Mouse (Mus musculus): ENCODE results near the gene Npas4. TPM values are rescaled to one million over a fixed set of nuclear protein-coding genes. Genes with fewer than 3 reads are reported as not detected.
"Not testable (repeated sequence)": the region's sequence is repeated elsewhere in the genome, so short reads cannot be mapped to it uniquely, and the experiment has no call there.

Npas4 gene
- polyA plus RNA-seq, 1 experiment from 2014 or later = 0.20 TPM

DNA sequence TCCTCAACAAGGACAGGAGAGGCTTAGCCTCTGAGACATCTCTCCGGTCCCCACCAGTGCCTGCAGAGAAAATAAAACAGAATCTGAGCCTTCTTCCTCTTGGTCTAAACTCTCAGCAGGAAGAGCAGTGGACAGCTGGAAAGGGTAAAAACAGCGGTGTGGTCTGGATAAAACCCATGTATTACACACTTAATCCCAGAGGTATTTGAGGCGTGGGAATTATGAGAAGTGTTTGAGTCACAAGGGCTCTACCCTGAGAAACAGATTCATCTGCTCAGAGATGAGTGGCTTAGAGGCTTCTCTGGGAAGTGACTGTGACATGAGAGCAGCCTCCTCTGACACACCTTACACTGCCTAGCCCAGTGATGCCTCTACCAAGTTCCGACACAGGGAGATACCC is 27.5 kb upstream of the Npas4 start:
- Histone ChIP-seq H3K9me3 (no peaks in the 10 kb centered on the region), H3K27me3 (peaks cover 8% of the 10 kb centered on the region), H3K27ac (replicated peaks) (no peak overlapping the region), H3K4me1 (no peaks in the 10 kb centered on the region), H3K36me3 (no peaks in the 10 kb centered on the region), H3K9ac (replicated peaks) (no peak overlapping the region), H3K4me3 (no peak overlapping the region), H3K4me2 (replicated peaks) (no peak overlapping the region)
- ATAC-seq (ENCODE audit: low FRiP score, low read depth) = no peak
- WGBS = 81% methylated on average over 4 of the region's 4 CpGs

DNA sequence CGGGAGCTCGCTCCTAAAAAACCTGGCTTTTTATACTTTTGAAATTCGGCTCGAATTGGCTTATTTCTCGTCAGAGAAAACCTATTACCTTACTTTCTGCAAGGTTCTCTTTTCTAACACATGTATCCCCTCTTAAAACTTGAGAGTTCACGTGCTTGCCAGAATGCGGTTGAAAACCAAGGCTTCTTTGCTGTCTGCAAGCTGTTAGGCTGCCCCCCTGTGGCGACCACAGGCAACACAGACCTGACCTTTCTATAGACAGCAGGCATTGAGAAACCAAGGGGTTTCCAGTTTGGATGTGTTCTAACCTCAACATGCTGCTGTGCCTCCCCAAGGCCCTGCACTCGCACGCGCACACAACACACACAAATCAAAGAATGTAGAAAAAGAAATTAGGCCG is 26.7 kb upstream of the Npas4 start:
- Histone ChIP-seq H3K4me1 (no peaks in the 10 kb centered on the region), H3K9me3 (no peaks in the 10 kb centered on the region), H3K4me3 (no peak overlapping the region), H3K9ac (replicated peaks) (no peak overlapping the region), H3K4me2 (replicated peaks) (no peak overlapping the region; the same call in 1 of the 2 replicates), H3K27me3 (peaks cover 13% of the 10 kb centered on the region), H3K36me3 (no peaks in the 10 kb centered on the region), H3K27ac (replicated peaks) (no peak overlapping the region)
- no peak for ATAC-seq (ENCODE audit: low FRiP score, low read depth)
- WGBS = 26% methylated on average over 12 of the region's 12 CpGs

DNA sequence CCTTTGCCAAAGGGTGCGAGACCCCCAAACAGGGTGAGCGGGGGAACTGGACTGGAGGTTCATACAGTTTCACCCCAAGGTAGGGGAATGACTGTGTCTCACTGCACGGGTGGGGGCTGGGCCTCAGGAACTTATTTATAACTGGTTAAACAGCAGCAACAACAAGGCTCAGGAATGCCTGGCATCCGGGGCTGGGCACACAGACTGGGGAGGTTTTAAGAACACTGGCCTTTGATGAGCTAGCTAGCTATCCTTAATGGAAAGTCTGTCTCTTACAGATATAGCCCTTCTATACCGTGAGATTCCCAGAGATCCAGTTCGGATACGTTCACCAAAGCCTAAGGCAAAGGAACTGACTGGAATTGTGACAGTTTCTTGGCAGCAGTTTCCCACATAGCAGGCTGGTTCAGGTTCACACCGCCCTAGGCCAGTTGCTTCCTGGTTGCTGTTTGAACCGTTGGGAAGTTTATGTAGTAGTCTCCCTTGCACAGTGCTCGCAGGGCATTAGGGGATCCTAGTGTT is 26.2 kb upstream of the Npas4 start:
- H3K4me3 ChIP-seq = no peak overlapping the region
- WGBS = 50% methylated on average over 10 of the region's 10 CpGs
- H3K9ac ChIP-seq (replicated peaks) = no peak overlapping the region
- peaks cover 13% of the 10 kb centered on the region for H3K27me3 ChIP-seq
- H3K9me3 ChIP-seq = no peaks in the 10 kb centered on the region
- ATAC-seq (ENCODE audit: low FRiP score, low read depth) = no peak
- H3K36me3 ChIP-seq = no peaks in the 10 kb centered on the region
- H3K27ac ChIP-seq (replicated peaks) = no peak overlapping the region
- no peaks in the 10 kb centered on the region for H3K4me1 ChIP-seq
- no peak overlapping the region; the same call in 1 of the 2 replicates for H3K4me2 ChIP-seq (replicated peaks)

DNA sequence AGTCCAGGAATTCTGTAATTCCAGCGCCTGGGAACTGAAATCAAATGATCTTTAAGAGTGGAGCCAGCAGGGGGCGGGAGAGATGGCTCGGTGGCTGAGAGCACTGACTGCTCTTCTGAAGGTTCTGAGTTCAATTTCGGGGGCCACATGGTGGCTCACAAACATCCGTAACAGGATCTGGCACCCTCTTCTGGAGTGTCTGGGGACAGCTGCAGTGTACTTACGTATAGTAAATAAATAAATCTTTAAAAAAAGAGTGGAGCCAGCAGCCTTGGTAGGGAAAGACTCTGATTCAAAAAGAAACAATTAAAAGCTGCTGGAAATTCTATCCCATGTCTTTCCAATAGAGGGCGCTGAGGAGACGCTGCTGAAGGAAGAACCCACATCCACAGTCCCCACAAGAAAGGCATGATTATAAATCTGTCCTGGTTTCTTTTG is 24.9 kb upstream of the Npas4 start:
- no peak overlapping the region for H3K9ac ChIP-seq (replicated peaks)
- H3K27ac ChIP-seq (replicated peaks) = no peak overlapping the region
- no peak overlapping the region for H3K4me2 ChIP-seq (replicated peaks)
- 16% methylated on average over 8 of the region's 8 CpGs for whole genome bisulfite sequencing
- no peaks in the 10 kb centered on the region for H3K36me3 ChIP-seq
- H3K4me1 ChIP-seq = no peaks in the 10 kb centered on the region
- ATAC-seq (ENCODE audit: low FRiP score, low read depth) = no peak
- peaks cover 13% of the 10 kb centered on the region for H3K27me3 ChIP-seq
- H3K4me3 ChIP-seq = no peak overlapping the region
- no peaks in the 10 kb centered on the region for H3K9me3 ChIP-seq

DNA sequence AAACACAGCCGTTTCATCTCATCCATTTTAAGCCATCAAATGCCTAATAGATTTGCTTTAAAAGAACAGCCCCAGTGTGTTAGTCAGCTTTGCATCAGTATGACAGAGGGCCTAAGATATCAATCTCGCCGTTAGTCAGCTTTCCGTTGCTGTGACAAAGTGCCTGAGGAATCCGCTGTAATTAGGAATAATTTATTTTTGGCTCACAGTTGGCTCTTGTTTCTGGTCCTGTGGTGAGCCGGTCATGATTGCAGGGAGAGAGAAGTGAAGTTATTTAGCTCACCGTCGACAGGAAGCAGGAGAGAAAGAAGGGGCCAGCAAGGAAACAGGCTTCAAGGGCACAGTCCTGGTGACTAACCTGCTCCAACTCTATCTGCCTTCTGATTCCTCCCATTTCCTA is 23.0 kb upstream of the Npas4 start:
- WGBS = 85% methylated on average over 8 of the region's 8 CpGs
- no peak for ATAC-seq (ENCODE audit: low FRiP score, low read depth)
- no peaks in the 10 kb centered on the region for H3K4me1 ChIP-seq

DNA sequence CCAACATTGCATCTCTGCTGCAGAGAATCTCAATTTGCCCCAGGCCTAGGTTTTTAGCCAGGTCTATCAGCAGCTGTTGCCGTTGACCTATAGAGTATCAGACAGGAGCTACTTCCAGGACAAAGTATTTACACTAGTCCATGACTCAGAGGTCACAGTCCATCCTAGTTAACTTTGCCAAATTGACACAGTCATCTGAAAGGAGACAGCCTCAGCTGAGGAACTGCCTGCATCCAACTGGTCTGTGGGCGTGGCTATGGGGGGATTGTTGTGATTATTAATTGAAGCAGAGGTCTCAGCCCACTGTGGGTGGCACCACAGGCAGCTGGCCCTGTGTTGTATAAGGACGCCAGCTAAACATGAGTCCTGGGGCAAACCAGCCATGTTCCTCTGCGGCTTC is 14.8 kb upstream of the Npas4 start:
- no peak overlapping the region for H3K27ac ChIP-seq (replicated peaks)

More for the DNA sequence above, 23.0 kb upstream of the Npas4 start:
- no peak overlapping the region for H3K27ac ChIP-seq (replicated peaks)
- H3K9me3 ChIP-seq = no peaks in the 10 kb centered on the region
- no peak overlapping the region for H3K4me3 ChIP-seq
- H3K27me3 ChIP-seq = peaks cover 13% of the 10 kb centered on the region
- H3K4me2 ChIP-seq (replicated peaks) = no peak overlapping the region
- no peak overlapping the region for H3K9ac ChIP-seq (replicated peaks)
- no peaks in the 10 kb centered on the region for H3K36me3 ChIP-seq

DNA sequence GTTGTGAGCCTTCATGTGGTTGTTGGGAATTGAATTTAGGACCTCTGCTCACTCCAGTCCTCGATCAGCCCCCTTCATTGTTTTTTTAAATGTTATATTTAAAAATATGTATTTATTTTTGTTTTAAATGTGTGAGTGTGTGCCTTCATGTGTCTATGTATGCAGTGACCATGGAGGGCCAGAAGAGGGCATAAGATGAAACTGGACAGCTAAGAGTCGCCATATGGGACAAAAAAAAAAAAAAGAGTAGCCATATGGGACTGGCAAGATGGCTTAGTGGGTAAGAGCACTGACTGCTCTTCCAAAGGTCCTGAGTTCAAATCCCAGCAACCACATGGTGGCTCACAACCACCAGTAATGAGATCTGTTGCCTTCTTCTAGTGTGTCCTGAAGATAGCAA is 13.5 kb upstream of the Npas4 start:
- not testable (repeated sequence) for H3K4me3 ChIP-seq; H3K36me3 ChIP-seq; H3K27ac ChIP-seq (replicated peaks); ATAC-seq (ENCODE audit: low FRiP score, low read depth); H3K9me3 ChIP-seq; H3K4me2 ChIP-seq (replicated peaks); H3K9ac ChIP-seq (replicated peaks)
- WGBS = 61% methylated on average over 2 of the region's 2 CpGs
- peaks cover 11% of the 10 kb centered on the region for H3K4me1 ChIP-seq
- peaks cover 27% of the 10 kb centered on the region for H3K27me3 ChIP-seq

More for the DNA sequence above, 14.8 kb upstream of the Npas4 start:
- Histone ChIP-seq H3K4me1 (peaks cover 11% of the 10 kb centered on the region), H3K27me3 (peaks cover 19% of the 10 kb centered on the region; the same call in 1 of the 2 replicates), H3K4me2 (replicated peaks) (no peak overlapping the region), H3K9ac (replicated peaks) (no peak overlapping the region), H3K4me3 (no peak overlapping the region), H3K9me3 (peaks cover 8% of the 10 kb centered on the region; the same call in 1 of the 2 replicates), H3K36me3 (no peaks in the 10 kb centered on the region)
- WGBS = 76% methylated on average over 4 of the region's 4 CpGs
- ATAC-seq (ENCODE audit: low FRiP score, low read depth) = no peak

DNA sequence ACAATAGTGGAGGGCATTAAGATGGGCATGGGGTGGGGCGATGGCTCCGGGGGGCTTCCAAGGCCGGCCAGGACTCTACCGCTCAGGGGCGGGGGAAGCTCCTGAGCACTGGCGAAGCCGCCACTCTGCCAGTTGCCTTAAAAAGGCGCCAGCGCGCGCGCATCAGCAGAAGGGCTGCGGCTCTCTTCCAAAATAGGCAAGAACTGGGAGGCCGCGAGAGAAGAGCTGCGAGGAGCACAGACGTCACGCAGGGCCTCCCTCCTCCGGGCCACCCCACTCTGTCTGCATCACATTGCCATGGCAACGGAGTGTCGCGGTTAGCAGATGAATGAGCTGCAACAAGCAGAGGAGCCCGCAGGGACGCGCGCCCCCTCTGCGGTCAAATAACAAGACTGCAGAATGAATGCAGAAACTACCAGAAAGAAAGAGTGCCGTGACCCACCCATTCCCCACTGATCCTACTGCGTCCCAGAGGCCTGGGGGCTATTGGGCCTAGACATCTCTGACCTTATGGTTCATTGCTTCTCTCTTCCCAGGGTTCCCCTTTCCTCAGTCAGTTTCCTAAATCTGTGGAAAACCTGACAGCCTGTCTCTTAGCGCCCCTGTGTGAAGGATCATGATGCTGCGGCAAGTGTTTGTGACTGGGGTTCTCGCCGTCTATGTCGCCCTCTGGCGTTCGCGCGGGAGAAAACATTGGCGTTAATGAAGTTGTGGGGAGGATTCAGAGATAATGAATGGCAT is 11.7 kb upstream of the Npas4 start:
- peak overlapping the region; percentile 70 for H3K4me2 ChIP-seq (replicated peaks)
- peak overlapping the region; percentile 85 for H3K27ac ChIP-seq (replicated peaks)
- H3K4me3 ChIP-seq = peak overlapping the region; percentile 38
- peaks cover 38% of the 10 kb centered on the region for H3K27me3 ChIP-seq
- H3K9ac ChIP-seq (replicated peaks) = peak overlapping the region; percentile 49
- no peaks in the 10 kb centered on the region for H3K36me3 ChIP-seq
- H3K9me3 ChIP-seq = peaks cover 8% of the 10 kb centered on the region; the same call in 1 of the 2 replicates
- H3K4me1 ChIP-seq = peaks cover 15% of the 10 kb centered on the region
- ATAC-seq (ENCODE audit: low FRiP score, low read depth) = peak; percentile 98
- under 1% methylated on average over 39 of the region's 39 CpGs for WGBS

DNA sequence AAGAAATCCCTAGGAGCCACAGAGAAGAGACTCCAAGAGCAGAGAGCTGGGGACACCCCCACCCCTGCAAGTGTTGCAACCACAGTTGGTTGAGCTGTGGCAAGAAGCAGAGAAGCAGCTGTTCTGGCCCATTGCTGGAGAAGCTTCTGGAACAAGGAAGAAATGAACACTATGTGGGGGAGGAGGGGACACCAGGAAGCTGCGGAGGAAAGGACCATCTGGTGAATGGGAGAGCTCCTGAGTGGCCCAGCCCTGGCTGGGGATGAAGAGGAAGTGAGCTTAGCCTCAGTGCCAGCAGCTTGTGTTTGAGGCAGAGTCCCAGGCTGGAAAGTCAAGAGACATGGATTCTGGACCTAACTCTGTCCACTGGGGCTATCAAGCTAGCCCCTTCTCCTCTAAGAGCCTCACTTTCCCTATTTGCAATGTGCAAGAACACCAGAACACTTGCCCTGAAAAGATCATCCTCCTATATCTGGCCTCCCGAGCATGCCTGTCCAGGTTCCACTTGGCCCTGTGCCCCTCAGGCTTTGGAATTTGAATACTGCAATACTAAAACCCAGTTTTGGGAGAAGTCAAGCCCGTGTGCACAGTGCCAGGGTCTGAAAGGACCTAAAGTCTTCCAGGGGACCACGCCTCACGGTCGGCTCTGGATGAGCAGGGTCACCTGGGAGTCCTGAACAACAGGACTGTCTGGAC is 9.5 kb upstream of the Npas4 start:
- Histone ChIP-seq H3K9ac (replicated peaks) (no peak overlapping the region), H3K4me3 (no peak overlapping the region), H3K27me3 (peaks cover 46% of the 10 kb centered on the region), H3K27ac (replicated peaks) (no peak overlapping the region), H3K9me3 (no peaks in the 10 kb centered on the region), H3K4me1 (peaks cover 15% of the 10 kb centered on the region), H3K36me3 (no peaks in the 10 kb centered on the region), H3K4me2 (replicated peaks) (no peak overlapping the region)
- 79% methylated on average over 6 of the region's 6 CpGs for WGBS
- ATAC-seq (ENCODE audit: low FRiP score, low read depth) = no peak

DNA sequence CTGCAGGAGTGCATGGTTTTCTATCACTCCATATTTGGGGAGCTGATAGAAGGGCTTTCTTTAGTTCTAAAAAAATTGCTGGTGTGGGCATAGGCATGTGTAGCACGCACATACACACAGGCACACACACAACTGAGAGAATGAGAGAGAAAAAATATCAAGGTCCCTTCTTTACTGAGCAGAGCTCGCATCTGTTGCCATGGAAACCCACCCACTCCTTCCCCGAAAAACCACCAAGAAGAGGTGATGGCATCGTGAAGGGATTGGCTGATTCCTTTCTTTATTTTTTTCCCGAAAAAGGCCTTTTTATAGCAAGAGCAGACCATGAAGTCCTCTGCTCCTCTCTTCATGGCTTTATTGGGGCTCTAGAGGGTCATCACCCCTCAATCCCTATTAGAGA is 3.9 kb upstream of the Npas4 start:
- Histone ChIP-seq H3K27ac (replicated peaks) (no peak overlapping the region), H3K27me3 (peaks cover 77% of the 10 kb centered on the region), H3K9ac (replicated peaks) (no peak overlapping the region), H3K4me2 (replicated peaks) (no peak overlapping the region), H3K36me3 (no peaks in the 10 kb centered on the region), H3K9me3 (no peaks in the 10 kb centered on the region), H3K4me1 (peaks cover 21% of the 10 kb centered on the region), H3K4me3 (no peak overlapping the region)
- no peak for ATAC-seq (ENCODE audit: low FRiP score, low read depth)
- 54% methylated on average over 5 of the region's 5 CpGs for WGBS

DNA sequence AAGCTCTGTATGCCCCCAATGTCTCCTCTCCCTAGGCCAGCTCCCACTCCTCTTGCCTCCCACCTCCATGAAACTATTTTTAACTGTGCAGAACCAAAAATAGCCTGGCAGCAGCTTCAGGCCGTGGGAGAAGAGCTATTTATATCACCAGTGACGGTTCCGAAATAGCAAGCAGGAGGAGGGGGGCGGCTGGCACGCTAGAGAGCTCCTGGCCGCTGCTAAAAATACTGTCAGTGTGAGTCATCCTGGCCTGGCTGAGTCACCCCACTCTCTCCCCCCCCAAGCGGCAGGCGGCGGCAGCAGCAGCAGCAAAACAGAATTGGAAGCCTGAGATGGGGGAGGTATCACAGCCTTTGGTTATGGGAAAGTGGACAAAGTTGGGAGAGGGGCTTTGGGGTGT is 2.8 kb upstream of the Npas4 start:
- Histone ChIP-seq H3K27me3 (peaks cover 87% of the 10 kb centered on the region), H3K27ac (replicated peaks) (no peak overlapping the region)

DNA sequence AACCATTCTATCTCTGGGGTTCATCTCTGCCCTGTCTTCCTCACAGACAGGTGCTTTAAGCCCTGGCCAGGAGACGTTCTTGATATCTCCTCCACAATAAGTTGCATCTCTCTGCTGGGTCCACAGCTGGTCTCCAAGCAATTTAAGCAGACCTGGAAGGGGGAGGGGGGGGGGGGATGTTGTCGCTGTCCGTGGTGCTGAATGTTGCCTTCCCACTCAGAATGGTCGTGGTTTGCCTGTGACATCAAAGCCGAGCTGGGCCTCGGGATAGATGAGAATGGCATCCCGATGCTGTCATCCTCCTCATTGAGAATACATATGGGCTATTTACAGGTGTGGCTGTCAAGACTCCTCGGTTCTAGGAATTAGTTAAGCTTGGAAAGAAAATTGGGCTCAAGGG is 2.3 kb upstream of the Npas4 start:
- WGBS = 16% methylated on average over 8 of the region's 8 CpGs
- H3K36me3 ChIP-seq = no peaks in the 10 kb centered on the region
- no peak overlapping the region for H3K4me2 ChIP-seq (replicated peaks)
- peaks cover 16% of the 10 kb centered on the region; the same call in 1 of the 2 replicates for H3K4me1 ChIP-seq
- no peak overlapping the region for H3K4me3 ChIP-seq
- no peak overlapping the region for H3K27ac ChIP-seq (replicated peaks)
- H3K9me3 ChIP-seq = no peaks in the 10 kb centered on the region
- H3K9ac ChIP-seq (replicated peaks) = no peak overlapping the region
- no peak for ATAC-seq (ENCODE audit: low FRiP score, low read depth)
- H3K27me3 ChIP-seq = peaks cover 87% of the 10 kb centered on the region

More for the DNA sequence above, 2.8 kb upstream of the Npas4 start:
- Histone ChIP-seq H3K36me3 (no peaks in the 10 kb centered on the region), H3K9me3 (no peaks in the 10 kb centered on the region), H3K4me2 (replicated peaks) (no peak overlapping the region), H3K4me1 (peaks cover 21% of the 10 kb centered on the region), H3K4me3 (no peak overlapping the region), H3K9ac (replicated peaks) (no peak overlapping the region)
- 9% methylated on average over 9 of the region's 9 CpGs for WGBS
- ATAC-seq (ENCODE audit: low FRiP score, low read depth) = no peak
